Mouse (Mus musculus) erythroblast, embryonic 14.5 days (primary cell): ENCODE measurements around the gene Olfr76.

Experiments used
- GATA1 ChIP-seq: IDR thresholded peaks from 2 replicates; pipeline ENCODE4 v1.6.1; 2012; ENCODE audit warnings: low read length, inconsistent platforms, mixed read lengths
- TAL1 ChIP-seq: IDR thresholded peaks from 3 replicates; pipeline ENCODE4 v1.6.1; 2012; ENCODE audit warnings: low read length, inconsistent platforms, mixed read lengths

DNA sequence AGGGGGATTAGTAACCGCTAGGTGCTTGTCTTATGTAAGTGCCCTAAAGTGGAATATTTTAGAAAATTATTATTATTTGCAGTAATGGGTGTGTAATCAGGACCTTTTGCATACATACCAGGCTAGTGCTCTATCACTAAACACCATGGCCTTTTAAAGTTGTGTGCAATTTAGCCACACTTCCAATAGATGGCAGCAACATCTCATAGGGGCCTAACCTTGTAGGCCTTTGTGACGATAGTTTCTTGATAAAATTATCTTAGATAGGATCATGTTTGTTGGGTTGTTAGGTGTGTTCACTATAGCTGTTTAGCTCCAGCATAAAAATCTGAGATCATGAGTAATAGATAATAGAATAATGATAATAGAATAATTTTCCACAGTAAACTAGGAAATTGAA is 11.3 kb upstream of the Olfr76 start:
- TF ChIP-seq TAL1 (no peak), GATA1 (no peak)
